In the genomic region with DNA sequence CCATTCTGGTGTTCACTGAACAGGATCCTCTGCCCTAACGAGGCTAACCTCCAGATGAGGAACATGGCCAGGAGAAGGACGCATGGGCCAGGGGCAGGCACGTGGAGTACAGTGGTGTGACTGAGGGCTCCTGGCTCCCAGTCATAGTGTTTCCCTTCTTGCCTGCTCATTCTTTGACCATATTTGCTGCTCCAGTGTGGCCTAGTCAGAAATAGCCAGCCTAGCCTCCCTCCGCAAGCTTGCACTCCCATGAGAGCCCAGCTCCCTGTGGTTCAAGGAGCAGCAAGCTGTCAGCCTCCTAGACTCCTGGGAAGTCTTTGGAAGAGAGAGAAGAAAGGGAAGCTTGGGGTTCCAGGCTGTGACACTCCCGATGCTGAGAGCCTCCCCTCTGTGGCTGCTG, we compare ENCODE assay signal across 20 mouse cellular contexts. TPM values are rescaled to one million over a fixed set of nuclear protein-coding genes. Genes with fewer than 3 reads are reported as not detected.
DNase-seq lines count a peak whose midpoint lies in the region; ATAC-seq and TF ChIP-seq lines count a peak whose summit lies in the region.
"Had no signal": no experiment of that assay in that cellular context is flagged by ENCODE, and none has a peak within 500 bp of the region (broad histone marks: within the 10 kb centered on the region; RNA-seq: fewer than 3 reads in every experiment).

No protein-coding gene starts in this region.

- no peaks in the 10 kb centered on the region for H3K27me3 ChIP-seq in heart, embryonic 10.5 days (ENCODE audit: insufficient read depth, poor library complexity, severe bottlenecking)
- H3K27me3 ChIP-seq in limb, embryonic 12.5 days, result no peaks in the 10 kb centered on the region
- no peaks in the 10 kb centered on the region for H3K27me3 ChIP-seq in limb, embryonic 10.5 days (ENCODE audit: low read depth, poor library complexity, severe bottlenecking)
- no peaks in the 10 kb centered on the region for H3K27me3 ChIP-seq in heart, postnatal 0 days (ENCODE audit: control insufficient read depth, insufficient read depth, low read length)
- H3K27me3 ChIP-seq: embryonic facial prominence, embryonic 13.5 days; forebrain, embryonic 13.5 days; hindbrain, embryonic 15.5 days had no signal

- no peak for ATAC-seq in limb, embryonic 12.5 days (ENCODE audit: insufficient number of reproducible peaks, insufficient read depth, low FRiP score, low TSS enrichment, low read depth)
- 0 out of 2 replicates have a peak, but pooled peaks have one; percentile 13 for ATAC-seq in heart, postnatal 0 days (ENCODE audit: insufficient read depth, low read depth)
- ATAC-seq in inflammation-experienced regulatory T-cells, adult 6 months, result no peak
- ATAC-seq: forebrain, embryonic 13.5 days; forebrain, postnatal 0 days; intestine, postnatal 0 days had no signal

- TF ChIP-seq EP300 in heart, postnatal 0 days (IDR thresholded peaks at IDR 0.05; ENCODE audit: low read depth), result no peak

- peak overlapping the region; percentile 82 for H3K27ac ChIP-seq in heart, embryonic 10.5 days
- H3K27ac ChIP-seq in limb, embryonic 12.5 days, result no peak overlapping the region
- no peak overlapping the region for H3K27ac ChIP-seq in limb, embryonic 10.5 days
- H3K27ac ChIP-seq in heart, postnatal 0 days (ENCODE audit: low read depth), result peak overlapping the region; percentile 51
- H3K27ac ChIP-seq: embryonic facial prominence, embryonic 13.5 days; forebrain, embryonic 13.5 days; kidney, postnatal 0 days had no signal

- TF ChIP-seq CTCF in heart, postnatal 0 days (IDR thresholded peaks at IDR 0.05; ENCODE audit: low read depth), result no peak

- 72% methylated on average over 5 of the region's 5 CpGs for WGBS in heart, embryonic 10.5 days
- 86% methylated on average over 5 of the region's 5 CpGs for WGBS in limb, embryonic 12.5 days
- 83% methylated on average over 5 of the region's 5 CpGs for WGBS in limb, embryonic 10.5 days
- WGBS in heart, postnatal 0 days, result 36% methylated on average over 5 of the region's 5 CpGs

- 0 out of 2 replicates have a peak overlapping the region, but pooled peaks have one; percentile 2 for H3K9ac ChIP-seq in limb, embryonic 12.5 days (replicated peaks)
- 0 out of 2 replicates have a peak overlapping the region, but pooled peaks have one; percentile 18 for H3K9ac ChIP-seq in heart, postnatal 0 days (replicated peaks; ENCODE audit: low read depth, low read length)
- H3K9ac ChIP-seq: embryonic facial prominence, embryonic 13.5 days; forebrain, embryonic 13.5 days; forebrain, postnatal 0 days; hindbrain, embryonic 15.5 days had no signal

- H3K4me1 ChIP-seq in heart, embryonic 10.5 days, result peaks cover 92% of the 10 kb centered on the region
- peaks cover 33% of the 10 kb centered on the region for H3K4me1 ChIP-seq in limb, embryonic 12.5 days (replicated peaks)
- peaks cover 42% of the 10 kb centered on the region for H3K4me1 ChIP-seq in limb, embryonic 10.5 days
- H3K4me1 ChIP-seq in heart, postnatal 0 days (ENCODE audit: control insufficient read depth, insufficient read depth), result peaks cover 49% of the 10 kb centered on the region

- no peaks in the 10 kb centered on the region for H3K9me3 ChIP-seq in heart, embryonic 10.5 days
- no peaks in the 10 kb centered on the region for H3K9me3 ChIP-seq in limb, embryonic 12.5 days
- H3K9me3 ChIP-seq in limb, embryonic 10.5 days (replicated peaks), result no peaks in the 10 kb centered on the region
- H3K9me3 ChIP-seq in heart, postnatal 0 days (replicated peaks; ENCODE audit: control insufficient read depth, low read length), result no peaks in the 10 kb centered on the region
- H3K9me3 ChIP-seq: embryonic facial prominence, embryonic 13.5 days; forebrain, embryonic 13.5 days; hindbrain, embryonic 15.5 days had no signal

- intact Hi-C loops in heart, postnatal 25 days (cut with DNase I), result no loop called here

- H3K4me3 ChIP-seq in heart, embryonic 10.5 days, result no peak overlapping the region
- H3K4me3 ChIP-seq in limb, embryonic 12.5 days (replicated peaks), result no peak overlapping the region
- no peak overlapping the region for H3K4me3 ChIP-seq in limb, embryonic 10.5 days
- H3K4me3 ChIP-seq in heart, postnatal 0 days (ENCODE audit: low read depth, low read length), result no peak overlapping the region
- H3K4me3 ChIP-seq: embryonic facial prominence, embryonic 13.5 days; forebrain, embryonic 13.5 days; hindbrain, embryonic 15.5 days had no signal

- H3K4me2 ChIP-seq in limb, embryonic 12.5 days, result no peak overlapping the region
- H3K4me2 ChIP-seq in heart, postnatal 0 days (ENCODE audit: low read depth, low read length), result no peak overlapping the region
- H3K4me2 ChIP-seq: embryonic facial prominence, embryonic 13.5 days; forebrain, embryonic 13.5 days; hindbrain, embryonic 15.5 days had no signal

- H3K36me3 ChIP-seq in heart, embryonic 10.5 days, result peaks cover 36% of the 10 kb centered on the region
- peaks cover 51% of the 10 kb centered on the region for H3K36me3 ChIP-seq in limb, embryonic 12.5 days
- peaks cover 41% of the 10 kb centered on the region for H3K36me3 ChIP-seq in limb, embryonic 10.5 days
- peaks cover 12% of the 10 kb centered on the region; the same call in 1 of the 2 replicates for H3K36me3 ChIP-seq in heart, postnatal 0 days (replicated peaks; ENCODE audit: control insufficient read depth, insufficient read depth, low read length)

- DNase-seq in heart, adult 11 months, result peak; percentile 94
- no peak for DNase-seq in heart, adult 8-10 months (ENCODE audit: low spot score)
- DNase-seq in heart, embryonic 10.5 days (ENCODE audit: low spot score), result no peak
- DNase-seq in heart, postnatal 25 days (ENCODE audit: low spot score), result no peak
- DNase-seq in limb, embryonic 10.5 days (ENCODE audit: low spot score), result no peak
- DNase-seq in heart, postnatal 0 days (ENCODE audit: low spot score), result no peak
- DNase-seq: adrenal gland, postnatal 14 days; cerebellum, adult 11-12 months; cerebellum, adult 9-10 months; cerebellum, postnatal 25 days; forebrain, postnatal 0 days; gastrocnemius, postnatal 36 days; kidney, adult 8-10 months had no signal

RNA-seq across cellular contexts. Expression of gene Ncs1, which starts 40.9 kb away (rescaled TPM):
- 10 to 100 TPM; 10.0 to 16.2 (median 14.1) TPM for total RNA-seq in heart, adult 8-10 months (2022)
- polyA plus RNA-seq in heart, embryonic 10.5 days (2016; fragmentation: Nextera tagmentation; extraction: Ambion mirVana), result 44.7 and 51.8 TPM in 2 replicates
- total RNA-seq in heart, postnatal 25 days (2021), result 10 to 100 TPM; 11.3 to 11.6 TPM
- 53.6 and 54.4 TPM in 2 replicates for polyA plus RNA-seq in limb, embryonic 12.5 days (2016; fragmentation: Nextera tagmentation; extraction: Ambion mirVana)
- 57.5 and 62.0 TPM in 2 replicates for polyA plus RNA-seq in limb, embryonic 10.5 days (2016; fragmentation: Nextera tagmentation; extraction: Ambion mirVana)
- 24.9 and 31.4 TPM in 2 replicates for total RNA-seq in heart, postnatal 0 days (2014; rRNA removed; ENCODE audit: low replicate concordance)
- polyA plus RNA-seq in heart, postnatal 0 days (2015; fragmentation: Nextera tagmentation; extraction: Ambion mirVana), result 17.7 and 18.6 TPM in 2 replicates
- polyA plus RNA-seq in inflammation-experienced regulatory T-cells, adult 6 months (2017; shearing (Covaris generic)), result 1 to 10 TPM in 2 of 3 experiments, under 1 TPM in 1; 0.63 to 1.4 (median 1.4) TPM

RNA-seq across cellular contexts. Expression of gene Gpr107, which starts 52.6 kb away (rescaled TPM):
- 10 to 100 TPM; 27.1 to 34.5 (median 29.8) TPM for total RNA-seq in heart, adult 8-10 months (2022)
- 35.9 and 37.4 TPM in 2 replicates for polyA plus RNA-seq in heart, embryonic 10.5 days (2016; fragmentation: Nextera tagmentation; extraction: Ambion mirVana)
- total RNA-seq in heart, postnatal 25 days (2021), result 10 to 100 TPM; 33.1 to 35.1 TPM
- 36.4 and 38.9 TPM in 2 replicates for polyA plus RNA-seq in limb, embryonic 12.5 days (2016; fragmentation: Nextera tagmentation; extraction: Ambion mirVana)
- polyA plus RNA-seq in limb, embryonic 10.5 days (2016; fragmentation: Nextera tagmentation; extraction: Ambion mirVana), result 29.0 and 38.0 TPM in 2 replicates
- 42.2 and 69.4 TPM in 2 replicates for total RNA-seq in heart, postnatal 0 days (2014; rRNA removed; ENCODE audit: low replicate concordance)
- 19.1 and 20.3 TPM in 2 replicates for polyA plus RNA-seq in heart, postnatal 0 days (2015; fragmentation: Nextera tagmentation; extraction: Ambion mirVana)
- 10 to 100 TPM; 49.2 to 57.0 (median 50.5) TPM for polyA plus RNA-seq in inflammation-experienced regulatory T-cells, adult 6 months (2017; shearing (Covaris generic))

Comparison
In these comparisons a context has a peak if more than half of its experiments do, and no peak if none do; other contexts are left out.
1. H3K27ac ChIP-seq: peak in heart, embryonic 10.5 days (single experiment) and heart, postnatal 0 days (single experiment); none in limb, embryonic 12.5 days (single experiment) and limb, embryonic 10.5 days (single experiment).